Mouse (Mus musculus): ENCODE measurements around the gene Grem1. TPM values are rescaled to one million over a fixed set of nuclear protein-coding genes. Genes with fewer than 3 reads are reported as not detected.

Grem1 gene
- polyA plus RNA-seq, 1 experiment from 2014 or later: 11.5 TPM

- Histone ChIP-seq H3K27ac (ENCODE audit: low read depth) (no peak overlapping the region), H3K9ac (ENCODE audit: low read length) (no peak overlapping the region), H3K9me3 (ENCODE audit: control insufficient read depth, low read length) (no peaks in the 10 kb centered on the region), H3K4me2 (ENCODE audit: low read length) (no peak overlapping the region), H3K4me1 (replicated peaks; ENCODE audit: control insufficient read depth, insufficient read depth, low read length) (no peaks in the 10 kb centered on the region), H3K4me3 (ENCODE audit: low read depth, low read length) (no peak overlapping the region), H3K36me3 (ENCODE audit: control insufficient read depth, insufficient read depth, low read length) (no peaks in the 10 kb centered on the region), H3K27me3 (replicated peaks; ENCODE audit: control insufficient read depth, insufficient read depth, low read length) (no peaks in the 10 kb centered on the region)
- no peak for ATAC-seq (replicated peaks; ENCODE audit: low FRiP score, low TSS enrichment, low read depth)
- 89% methylated on average over 3 of the region's 3 CpGs for WGBS
- DNase-seq (ENCODE audit: low spot score): no peak
These were observed 35.1 kb upstream of the Grem1 start for GRCm38 (mm10) chr2:113793521-113793920.

GRCm38 (mm10) chr2:113788821-113789387 is 30.5 kb upstream of the Grem1 start:
- DNase-seq (ENCODE audit: low spot score): no peak
- no peak for ATAC-seq (replicated peaks; ENCODE audit: low FRiP score, low TSS enrichment, low read depth)
- Histone ChIP-seq H3K27ac (ENCODE audit: low read depth) (no peak overlapping the region), H3K4me1 (replicated peaks; ENCODE audit: control insufficient read depth, insufficient read depth, low read length) (no peaks in the 10 kb centered on the region), H3K36me3 (ENCODE audit: control insufficient read depth, insufficient read depth, low read length) (no peaks in the 10 kb centered on the region), H3K27me3 (replicated peaks; ENCODE audit: control insufficient read depth, insufficient read depth, low read length) (no peaks in the 10 kb centered on the region), H3K4me3 (ENCODE audit: low read depth, low read length) (no peak overlapping the region), H3K9me3 (ENCODE audit: control insufficient read depth, low read length) (no peaks in the 10 kb centered on the region), H3K4me2 (ENCODE audit: low read length) (no peak overlapping the region), H3K9ac (ENCODE audit: low read length) (no peak overlapping the region)
- 90% methylated on average over 4 of the region's 4 CpGs for WGBS

GRCm38 (mm10) chr2:113787882-113788281 is 29.4 kb upstream of the Grem1 start:
- Histone ChIP-seq H3K27me3 (replicated peaks; ENCODE audit: control insufficient read depth, insufficient read depth, low read length) (no peaks in the 10 kb centered on the region), H3K4me3 (ENCODE audit: low read depth, low read length) (no peak overlapping the region), H3K36me3 (ENCODE audit: control insufficient read depth, insufficient read depth, low read length) (no peaks in the 10 kb centered on the region), H3K9ac (ENCODE audit: low read length) (no peak overlapping the region), H3K4me1 (replicated peaks; ENCODE audit: control insufficient read depth, insufficient read depth, low read length) (no peaks in the 10 kb centered on the region), H3K9me3 (ENCODE audit: control insufficient read depth, low read length) (no peaks in the 10 kb centered on the region), H3K27ac (ENCODE audit: low read depth) (no peak overlapping the region), H3K4me2 (ENCODE audit: low read length) (no peak overlapping the region)
- ATAC-seq (replicated peaks; ENCODE audit: low FRiP score, low TSS enrichment, low read depth) (no peak), DNase-seq (ENCODE audit: low spot score) (no peak)
- 87% methylated on average over 4 of the region's 4 CpGs for WGBS

GRCm38 (mm10) chr2:113784851-113785250 is 26.4 kb upstream of the Grem1 start:
- no peaks in the 10 kb centered on the region for H3K27me3 ChIP-seq (replicated peaks; ENCODE audit: control insufficient read depth, insufficient read depth, low read length)
- DNase-seq (ENCODE audit: low spot score): no peak
- WGBS: 16% methylated on average over 3 of the region's 3 CpGs
- no peaks in the 10 kb centered on the region for H3K9me3 ChIP-seq (ENCODE audit: control insufficient read depth, low read length)
- no peak overlapping the region for H3K9ac ChIP-seq (ENCODE audit: low read length)
- no peaks in the 10 kb centered on the region for H3K4me1 ChIP-seq (replicated peaks; ENCODE audit: control insufficient read depth, insufficient read depth, low read length)
- no peak overlapping the region for H3K4me2 ChIP-seq (ENCODE audit: low read length)
- no peaks in the 10 kb centered on the region for H3K36me3 ChIP-seq (ENCODE audit: control insufficient read depth, insufficient read depth, low read length)
- no peak for ATAC-seq (replicated peaks; ENCODE audit: low FRiP score, low TSS enrichment, low read depth)
- no peak overlapping the region for H3K27ac ChIP-seq (ENCODE audit: low read depth)
- no peak overlapping the region for H3K4me3 ChIP-seq (ENCODE audit: low read depth, low read length)

- Histone ChIP-seq H3K4me3 (ENCODE audit: low read depth, low read length) (no peak overlapping the region), H3K36me3 (ENCODE audit: control insufficient read depth, insufficient read depth, low read length) (no peaks in the 10 kb centered on the region), H3K9ac (ENCODE audit: low read length) (no peak overlapping the region), H3K4me1 (replicated peaks; ENCODE audit: control insufficient read depth, insufficient read depth, low read length) (no peaks in the 10 kb centered on the region), H3K27me3 (replicated peaks; ENCODE audit: control insufficient read depth, insufficient read depth, low read length) (no peaks in the 10 kb centered on the region), H3K9me3 (ENCODE audit: control insufficient read depth, low read length) (no peaks in the 10 kb centered on the region), H3K4me2 (ENCODE audit: low read length) (no peak overlapping the region), H3K27ac (ENCODE audit: low read depth) (no peak overlapping the region)
- DNase-seq (ENCODE audit: low spot score): no peak
- ATAC-seq (replicated peaks; ENCODE audit: low FRiP score, low TSS enrichment, low read depth): no peak
- 61% methylated on average over 4 of the region's 4 CpGs for WGBS
These were observed 23.1 kb upstream of the Grem1 start for GRCm38 (mm10) chr2:113781521-113781920.

- no peak overlapping the region for H3K27ac ChIP-seq (ENCODE audit: low read depth)
- H3K27me3 ChIP-seq (replicated peaks; ENCODE audit: control insufficient read depth, insufficient read depth, low read length): no peaks in the 10 kb centered on the region
- ATAC-seq (replicated peaks; ENCODE audit: low FRiP score, low TSS enrichment, low read depth) (no peak), DNase-seq (ENCODE audit: low spot score) (no peak)
- H3K9ac ChIP-seq (ENCODE audit: low read length): no peak overlapping the region
- no peaks in the 10 kb centered on the region for H3K9me3 ChIP-seq (ENCODE audit: control insufficient read depth, low read length)
- H3K36me3 ChIP-seq (ENCODE audit: control insufficient read depth, insufficient read depth, low read length): no peaks in the 10 kb centered on the region
- no peak overlapping the region for H3K4me2 ChIP-seq (ENCODE audit: low read length)
- H3K4me3 ChIP-seq (ENCODE audit: low read depth, low read length): no peak overlapping the region
- H3K4me1 ChIP-seq (replicated peaks; ENCODE audit: control insufficient read depth, insufficient read depth, low read length): no peaks in the 10 kb centered on the region
- WGBS: 69% methylated on average over 5 of the region's 5 CpGs
These were observed 22.7 kb upstream of the Grem1 start for GRCm38 (mm10) chr2:113781107-113781506.

- H3K36me3 ChIP-seq (ENCODE audit: control insufficient read depth, insufficient read depth, low read length): no peaks in the 10 kb centered on the region
- H3K27ac ChIP-seq (ENCODE audit: low read depth): no peak overlapping the region
- WGBS: 77% methylated on average over 3 of the region's 3 CpGs
- no peaks in the 10 kb centered on the region for H3K4me1 ChIP-seq (replicated peaks; ENCODE audit: control insufficient read depth, insufficient read depth, low read length)
- no peak overlapping the region for H3K4me2 ChIP-seq (ENCODE audit: low read length)
- H3K9me3 ChIP-seq (ENCODE audit: control insufficient read depth, low read length): no peaks in the 10 kb centered on the region
- no peak overlapping the region for H3K4me3 ChIP-seq (ENCODE audit: low read depth, low read length)
- ATAC-seq (replicated peaks; ENCODE audit: low FRiP score, low TSS enrichment, low read depth) (no peak), DNase-seq (ENCODE audit: low spot score) (no peak)
- no peaks in the 10 kb centered on the region for H3K27me3 ChIP-seq (replicated peaks; ENCODE audit: control insufficient read depth, insufficient read depth, low read length)
- H3K9ac ChIP-seq (ENCODE audit: low read length): no peak overlapping the region
These were observed 20.9 kb upstream of the Grem1 start for GRCm38 (mm10) chr2:113779336-113779735.

- no peak overlapping the region for H3K4me3 ChIP-seq (ENCODE audit: low read depth, low read length)
- H3K4me1 ChIP-seq (replicated peaks; ENCODE audit: control insufficient read depth, insufficient read depth, low read length): no peaks in the 10 kb centered on the region
- no peaks in the 10 kb centered on the region for H3K27me3 ChIP-seq (replicated peaks; ENCODE audit: control insufficient read depth, insufficient read depth, low read length)
- H3K36me3 ChIP-seq (ENCODE audit: control insufficient read depth, insufficient read depth, low read length): no peaks in the 10 kb centered on the region
- WGBS: 77% methylated on average over 6 of the region's 6 CpGs
- DNase-seq (ENCODE audit: low spot score) (no peak), ATAC-seq (replicated peaks; ENCODE audit: low FRiP score, low TSS enrichment, low read depth) (no peak)
- H3K4me2 ChIP-seq (ENCODE audit: low read length): no peak overlapping the region
- H3K9ac ChIP-seq (ENCODE audit: low read length): no peak overlapping the region
- no peak overlapping the region for H3K27ac ChIP-seq (ENCODE audit: low read depth)
- H3K9me3 ChIP-seq (ENCODE audit: control insufficient read depth, low read length): no peaks in the 10 kb centered on the region
These were observed 19.6 kb upstream of the Grem1 start for GRCm38 (mm10) chr2:113778036-113778435.

- no peaks in the 10 kb centered on the region for H3K9me3 ChIP-seq (ENCODE audit: control insufficient read depth, low read length)
- no peak overlapping the region for H3K9ac ChIP-seq (ENCODE audit: low read length)
- no peaks in the 10 kb centered on the region for H3K27me3 ChIP-seq (replicated peaks; ENCODE audit: control insufficient read depth, insufficient read depth, low read length)
- ATAC-seq (replicated peaks; ENCODE audit: low FRiP score, low TSS enrichment, low read depth) (no peak), DNase-seq (ENCODE audit: low spot score) (no peak)
- H3K4me3 ChIP-seq (ENCODE audit: low read depth, low read length): no peak overlapping the region
- H3K27ac ChIP-seq (ENCODE audit: low read depth): no peak overlapping the region
- no peaks in the 10 kb centered on the region for H3K4me1 ChIP-seq (replicated peaks; ENCODE audit: control insufficient read depth, insufficient read depth, low read length)
- 88% methylated on average over 3 of the region's 3 CpGs for WGBS
- H3K4me2 ChIP-seq (ENCODE audit: low read length): no peak overlapping the region
- no peaks in the 10 kb centered on the region for H3K36me3 ChIP-seq (ENCODE audit: control insufficient read depth, insufficient read depth, low read length)
These were observed 17.9 kb upstream of the Grem1 start for GRCm38 (mm10) chr2:113776297-113776696.
